Mouse (Mus musculus): Measurements from ENCODE around the gene Smug1.

GRCm38 (mm10) chr15:103180406-103180805 is 13.5 kb upstream of the Smug1 start:
- no peak for TF ChIP-seq CTCF (IDR thresholded peaks at IDR 0.05; ENCODE audit: low read depth)
- no peak for TF ChIP-seq EP300 (IDR thresholded peaks at IDR 0.05; ENCODE audit: low read depth)
